Mouse (Mus musculus) cortical plate, adult 2 months (tissue): Measurements from ENCODE around the gene B230217C12Rik.
"Not testable (repeated sequence)": the region's sequence is repeated elsewhere in the genome, so short reads cannot be mapped to it uniquely, and the experiment has no call there.

Source experiments
- CTCF ChIP-seq: fragments of 200-500 bp; IDR thresholded peaks from 2 replicates; pipeline ENCODE4 v1.5.1; 2011; ENCODE audit warnings: mild to moderate bottlenecking, control low read depth, low read length; ENCODE audit not compliant: insufficient read depth; ENCODE audit errors: extremely low read depth
- POLR2A ChIP-seq: fragments of 200-500 bp; IDR thresholded peaks from 2 replicates; pipeline ENCODE4 v1.6.1; 2011; ENCODE audit warnings: mild to moderate bottlenecking, low read length, control low read depth; ENCODE audit not compliant: insufficient read depth; ENCODE audit errors: extremely low read depth

DNA sequence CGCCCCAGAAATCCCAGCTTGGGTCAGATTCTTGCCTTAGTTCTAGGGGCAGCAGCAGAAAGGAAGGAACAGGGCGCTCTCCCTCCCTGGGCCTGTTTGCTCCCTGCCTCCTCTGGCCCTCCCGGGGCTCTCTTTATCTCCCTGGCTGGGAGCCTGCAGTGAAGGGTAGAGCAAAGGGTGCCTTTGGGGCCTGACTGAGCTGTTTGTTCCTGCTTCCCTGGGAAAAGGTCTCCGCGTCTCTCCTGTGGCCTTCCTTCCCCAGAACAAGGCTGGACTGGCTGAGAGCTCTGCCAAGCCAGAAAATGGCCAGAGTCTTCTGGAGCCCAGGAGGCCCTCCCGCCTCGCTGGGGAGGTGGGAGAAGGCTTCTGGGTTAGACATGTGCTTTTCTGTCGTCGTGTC, 3.5 kb upstream of the B230217C12Rik start:
- TF ChIP-seq POLR2A, CTCF: not testable (repeated sequence)
